Mouse (Mus musculus) gastrocnemius, postnatal 25 days (tissue): ENCODE data around the gene Kcnn3. TPM values are rescaled to one million over a fixed set of nuclear protein-coding genes. Genes with fewer than 3 reads are reported as not detected.
A peak's percentile ranks its signal among the peaks of the same experiment; 100 is the strongest.

ENCODE experiments used
- DNase-seq: peaks from one replicate; pipeline ENCODE4 v3.0.0; 2022
- total RNA-seq, 2 experiments: library from RNA; stranded (reverse); gene quantifications; 1 replicate in 1 of 2; 2 replicates in 1 of 2; pipeline ENCODE4 v1.2.3; 2021

Gene Kcnn3
- total RNA-seq, 2 experiments from 2014 or later: 2.5 to 5.8 TPM

DNA sequence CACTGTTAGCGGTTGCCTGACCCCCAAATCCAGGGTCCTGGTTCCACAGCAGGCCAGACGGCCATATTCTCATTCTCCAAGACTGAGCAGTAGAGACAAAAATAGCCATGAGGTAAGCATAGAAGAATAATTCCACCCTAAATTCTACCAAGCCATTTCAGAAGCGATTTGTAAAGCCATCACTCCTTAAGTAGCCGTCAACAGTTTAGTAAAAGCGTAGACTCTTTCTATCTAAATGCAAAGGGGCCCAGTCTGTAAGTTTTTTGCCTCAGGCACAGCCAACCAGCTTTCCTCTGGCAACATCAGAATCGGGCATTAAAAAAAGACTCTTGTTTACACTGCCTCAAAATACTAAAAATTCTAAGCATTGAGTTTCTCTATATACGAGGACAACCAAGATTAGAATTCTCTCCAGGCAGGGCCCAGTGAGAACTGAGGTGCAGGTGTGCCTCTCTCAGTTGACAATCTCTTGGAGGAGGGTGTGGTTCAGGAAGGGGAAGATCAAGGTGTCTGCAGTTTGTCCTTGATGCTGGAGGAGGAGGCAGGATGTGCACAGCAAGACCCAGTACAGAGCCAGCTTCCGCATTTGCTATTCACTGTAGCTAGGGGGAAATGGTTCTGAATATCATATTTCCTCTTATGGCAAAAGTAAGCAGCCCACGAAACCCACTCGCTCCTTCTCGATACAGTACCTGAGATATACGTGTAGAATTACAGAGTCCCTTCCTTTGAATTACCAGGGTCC, 152.8 kb downstream of the Kcnn3 start:
- no peak for DNase-seq

DNA sequence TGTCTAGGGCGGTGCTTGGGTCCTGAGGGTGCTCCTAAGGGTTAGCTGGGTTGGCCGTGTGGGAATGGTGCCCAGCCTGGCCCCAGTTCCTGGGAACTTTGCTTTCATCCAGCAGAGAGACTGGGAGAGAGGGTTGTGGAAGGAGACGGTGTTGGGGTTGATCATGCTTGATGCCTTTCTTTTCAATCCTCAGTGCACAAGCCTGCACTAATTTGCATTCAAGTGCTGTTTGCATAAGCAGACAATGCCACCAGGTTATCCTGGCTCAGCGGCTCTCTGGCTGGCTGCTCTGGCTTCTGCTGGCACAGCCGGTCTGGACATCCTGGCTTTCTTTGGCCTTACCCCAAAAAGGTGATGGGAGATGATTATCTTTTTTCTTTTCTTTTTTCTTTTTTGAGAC, 157.7 kb downstream of the Kcnn3 start:
- DNase-seq: no peak

DNA sequence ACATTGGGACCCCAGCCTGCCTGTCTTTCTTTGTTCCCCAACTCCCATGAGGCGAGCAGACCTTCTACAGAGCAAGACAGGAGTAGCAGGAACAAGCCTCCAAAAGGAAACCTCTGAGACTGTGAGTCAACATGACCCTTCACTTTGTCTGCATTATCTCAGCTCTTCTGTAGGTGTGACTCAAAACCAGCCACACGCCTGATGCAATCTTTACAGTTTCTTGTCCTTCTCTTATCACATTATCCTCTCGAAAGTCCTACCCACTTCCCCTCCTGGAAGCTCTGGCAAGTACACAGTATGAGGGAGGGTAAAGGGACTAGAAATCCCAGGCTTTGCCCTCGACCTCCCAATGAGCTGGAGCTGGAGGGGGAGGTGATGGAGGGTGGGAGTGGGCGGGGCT, 166.1 kb downstream of the Kcnn3 start:
- DNase-seq: no peak

DNA sequence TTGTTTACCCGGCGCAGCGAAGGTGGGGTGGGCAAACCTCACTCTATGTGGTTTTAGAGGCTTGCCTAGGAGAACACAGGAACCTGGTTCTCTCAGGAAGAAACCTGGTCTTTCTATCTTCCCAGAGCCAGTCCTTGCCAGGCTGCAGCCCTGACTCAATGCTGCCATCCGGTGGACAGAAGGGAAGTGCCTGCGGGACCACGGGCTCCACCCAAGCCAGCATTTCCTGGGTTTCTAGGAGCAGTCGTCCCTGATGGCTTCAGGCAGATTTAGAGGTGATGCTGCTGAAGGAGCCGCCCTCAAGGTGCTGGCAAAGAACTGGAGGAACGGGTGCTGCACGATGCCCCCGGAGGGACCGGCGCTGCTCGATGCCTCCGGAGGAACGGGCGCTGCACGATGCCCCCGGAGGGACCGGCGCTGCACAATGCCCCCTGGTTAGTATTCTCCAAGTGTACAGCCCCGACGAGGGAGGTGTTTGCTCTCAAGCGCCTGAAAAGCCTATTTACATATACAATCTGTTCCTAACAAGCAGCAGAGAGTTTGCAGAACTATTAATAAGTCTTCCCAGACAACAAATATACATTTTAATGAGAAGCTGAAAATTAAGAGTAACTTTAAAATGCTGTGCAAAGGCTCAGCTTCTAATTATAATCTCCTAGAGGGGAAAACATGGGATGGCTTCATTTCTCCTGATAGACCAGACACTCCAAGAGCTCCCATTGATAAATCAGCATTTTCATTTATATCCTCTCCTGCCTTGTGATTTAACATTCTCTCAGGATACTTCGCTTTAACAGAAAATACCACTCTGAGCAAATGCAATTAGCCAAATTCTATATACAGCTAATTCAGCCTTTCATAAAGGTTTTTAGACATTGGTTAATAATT, 169.0 kb downstream of the Kcnn3 start:
- DNase-seq: peak; percentile 52

DNA sequence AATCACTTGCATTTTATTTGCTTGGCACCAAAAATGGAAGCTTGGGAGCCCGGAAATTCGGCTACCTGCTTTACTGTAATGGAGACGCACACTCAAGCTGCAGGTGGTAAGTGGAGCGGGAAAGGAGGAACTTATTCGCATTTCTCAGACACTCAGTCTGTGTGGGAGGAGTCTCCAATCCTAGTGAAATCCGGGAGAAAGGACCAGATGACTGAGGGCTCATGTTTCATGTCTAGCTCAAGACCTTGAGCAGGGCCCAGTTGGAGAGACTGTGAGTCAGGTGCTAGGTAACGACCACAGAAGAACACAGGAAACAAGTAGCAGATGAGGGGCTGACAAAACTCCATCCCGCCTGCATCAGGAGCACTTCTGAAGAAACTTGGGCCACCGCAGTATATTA, 171.8 kb downstream of the Kcnn3 start:
- DNase-seq: no peak

DNA sequence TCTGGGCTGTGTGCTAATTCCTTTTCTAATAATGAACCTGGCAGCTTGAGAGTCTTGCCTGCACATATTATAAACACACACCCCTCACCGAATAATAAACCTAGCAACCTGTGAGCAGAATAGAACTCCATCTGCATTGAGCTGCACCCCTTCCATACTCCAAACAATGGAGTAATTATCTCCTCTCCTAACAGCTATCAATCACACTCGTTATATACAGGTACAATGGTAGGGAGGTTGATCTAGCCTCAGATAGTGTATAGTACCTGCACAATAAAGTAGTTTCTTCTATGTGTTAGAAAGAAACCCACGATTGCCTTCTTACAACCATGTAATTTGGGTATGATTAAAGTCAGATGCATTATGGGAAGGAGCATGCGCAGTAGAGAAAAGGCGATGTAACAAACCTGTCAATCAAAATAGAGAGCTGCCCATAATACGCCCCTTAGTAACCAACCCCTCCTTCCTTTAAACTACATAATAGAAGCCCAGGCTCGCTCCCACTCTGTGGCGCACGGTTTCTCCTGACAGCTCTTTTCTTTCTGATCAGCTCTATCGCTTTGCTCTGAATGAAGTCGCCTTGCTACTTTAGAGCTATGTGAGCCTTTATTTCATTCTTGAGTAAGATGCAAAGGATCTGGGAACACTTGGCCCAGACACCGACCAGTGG, 176.3 kb downstream of the Kcnn3 start:
- DNase-seq: no peak

DNA sequence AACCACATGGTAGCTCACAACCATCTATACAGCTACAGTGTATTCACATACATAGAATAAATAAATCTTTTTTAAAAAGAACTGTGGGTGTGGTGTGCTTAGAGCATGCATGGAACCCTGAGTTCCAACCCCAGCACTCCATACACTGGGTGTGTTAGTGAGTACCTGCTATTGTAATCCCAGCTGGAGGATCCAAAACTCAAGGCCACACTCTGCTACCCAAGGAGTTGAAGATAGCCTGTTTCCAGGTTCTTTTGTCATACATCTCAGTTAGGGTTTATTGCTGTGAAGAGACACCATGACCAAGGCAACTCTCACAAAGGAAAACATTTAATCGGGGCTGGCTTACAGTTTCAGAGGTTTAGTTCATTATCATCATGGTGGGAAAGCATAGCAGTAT, 179.0 kb downstream of the Kcnn3 start:
- no peak for DNase-seq

DNA sequence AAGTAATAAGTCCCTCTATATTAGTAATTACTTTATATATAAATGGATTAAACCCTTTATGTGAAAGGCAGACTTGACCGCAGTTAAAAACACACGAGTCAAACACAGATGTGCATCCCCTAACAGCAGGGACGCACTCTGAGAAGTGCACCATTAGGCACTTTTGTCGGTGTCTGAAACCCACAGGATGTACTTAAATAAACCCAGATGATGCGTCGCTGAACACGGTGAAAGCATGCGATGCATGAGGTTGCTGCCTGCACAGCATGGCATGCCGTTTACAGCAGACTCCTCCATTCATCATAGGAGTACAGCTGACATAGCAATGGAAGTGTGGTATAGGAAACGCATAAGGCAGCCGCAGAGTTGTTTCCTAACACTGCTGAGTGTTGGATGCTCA, 180.5 kb downstream of the Kcnn3 start:
- no peak for DNase-seq

DNA sequence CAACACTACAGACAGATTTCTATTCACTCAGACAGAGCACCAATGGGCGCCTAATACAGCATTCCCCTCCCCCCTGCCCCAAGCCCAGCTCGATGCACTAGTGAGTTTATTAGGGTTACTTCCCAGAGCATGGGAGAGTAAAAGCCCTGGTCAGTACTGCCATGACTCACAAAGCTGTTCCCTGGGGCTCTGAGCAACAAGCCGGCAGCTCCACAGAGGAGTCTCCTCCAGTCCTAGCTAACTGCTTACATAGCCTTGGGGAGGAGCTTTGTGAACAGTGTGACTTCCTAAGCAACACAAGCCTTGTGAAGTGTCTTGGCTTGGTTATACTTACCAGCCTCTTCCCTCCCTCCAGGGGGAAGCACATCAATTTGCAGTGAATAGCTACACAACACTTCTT, 183.6 kb downstream of the Kcnn3 start:
- no peak for DNase-seq

DNA sequence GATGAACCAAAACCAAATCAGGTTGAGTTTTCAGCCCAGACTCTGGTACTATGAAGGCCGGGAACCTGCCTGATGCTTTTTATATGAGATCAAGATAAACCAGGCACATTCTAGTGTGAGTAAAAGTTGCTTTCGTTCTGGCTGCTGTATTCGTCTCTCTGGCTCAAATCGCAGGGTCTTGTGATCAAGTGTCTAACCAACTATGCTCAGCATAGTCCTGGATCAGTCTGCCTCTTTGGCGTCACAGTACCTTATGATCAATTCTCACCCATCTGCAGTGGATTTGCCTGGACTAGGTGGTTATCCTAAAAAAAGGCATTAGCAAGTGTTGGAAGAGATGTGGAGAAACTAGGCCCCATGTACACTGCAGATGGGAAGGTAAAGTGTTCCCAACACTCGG, 184.1 kb downstream of the Kcnn3 start:
- DNase-seq: no peak

DNA sequence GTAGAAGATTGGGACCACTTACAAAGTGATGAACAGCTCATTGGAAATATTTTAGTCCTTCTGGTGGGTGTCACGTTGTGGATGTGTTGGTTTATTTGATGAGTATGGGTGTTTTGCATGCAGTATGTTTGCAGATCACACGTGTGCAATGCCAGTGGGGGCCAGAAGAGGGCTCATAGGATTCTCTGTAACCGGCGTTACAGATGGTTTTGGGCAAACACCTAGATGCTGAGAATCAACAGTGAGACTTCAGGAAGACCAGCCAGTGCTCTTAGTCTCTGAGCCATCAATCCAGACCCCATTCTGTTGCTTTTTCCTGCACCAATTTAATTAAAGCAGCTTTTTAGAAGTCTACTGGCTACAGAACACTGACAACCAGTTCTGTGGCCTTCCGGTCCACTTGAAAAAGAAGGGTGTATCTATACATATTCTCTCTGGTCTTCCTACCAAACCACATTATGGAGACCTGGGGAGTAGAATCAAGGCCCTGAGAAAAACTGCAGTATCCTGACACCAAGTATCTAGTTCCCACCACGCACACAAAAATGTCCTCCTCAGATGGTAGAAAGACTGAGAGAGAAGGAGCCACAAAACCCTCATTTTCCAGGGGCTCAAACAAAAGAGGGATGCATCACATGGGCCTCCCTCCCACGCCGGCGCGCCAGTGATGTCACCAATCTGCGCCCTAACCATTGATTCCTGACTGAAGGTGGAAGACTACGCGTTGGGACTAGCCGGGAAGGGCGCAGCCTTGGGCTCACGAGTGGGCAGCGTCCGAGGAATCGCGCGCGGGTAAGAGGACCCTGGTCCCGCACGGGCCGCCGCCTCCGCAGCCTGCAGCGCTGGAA, 194.6 kb downstream of the Kcnn3 start, which contains the start of gene Adar:
Gene Adar, plus strand, starts transcription at position 664 of the 848 bp plus-strand sequence.
- peak; percentile 28 for DNase-seq

DNA sequence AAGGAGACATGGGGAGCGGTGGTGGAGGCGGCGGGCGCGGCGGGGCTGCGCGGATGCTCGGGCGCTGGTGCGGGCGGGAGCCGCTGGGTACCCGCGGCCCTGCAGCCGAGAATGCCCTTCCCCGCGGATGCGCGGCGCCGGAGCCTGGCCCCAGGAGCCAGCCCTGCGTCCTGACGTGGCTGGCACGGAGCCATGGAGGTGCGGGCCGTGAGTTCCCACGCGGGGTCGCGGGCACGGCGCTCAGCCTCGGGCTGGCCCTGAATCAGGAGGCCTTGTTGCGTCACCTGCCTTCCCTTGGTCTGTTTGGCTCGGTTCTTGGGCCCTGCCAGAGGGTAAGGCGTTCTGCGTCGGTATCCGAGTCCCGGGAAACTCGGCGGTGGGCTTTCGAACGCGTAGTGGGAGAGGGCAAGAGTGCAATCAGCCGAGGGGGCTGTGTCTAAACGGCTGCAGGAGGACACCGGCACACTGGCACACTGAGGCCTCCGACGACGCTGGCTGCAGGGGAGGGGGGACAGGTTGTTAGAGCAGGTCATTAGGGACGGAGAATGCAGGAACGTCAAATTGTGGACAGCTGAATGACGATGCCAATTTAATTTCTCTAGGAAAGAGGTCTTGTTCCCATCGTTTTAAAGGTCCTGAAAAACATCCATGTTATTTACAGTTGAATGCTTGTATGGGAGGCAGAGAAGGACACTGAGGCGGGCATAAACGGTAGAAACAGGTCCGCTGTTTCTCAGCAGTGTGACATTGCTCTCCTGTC, 195.4 kb downstream of the Kcnn3 start:
- peak; percentile 12 for DNase-seq

DNA sequence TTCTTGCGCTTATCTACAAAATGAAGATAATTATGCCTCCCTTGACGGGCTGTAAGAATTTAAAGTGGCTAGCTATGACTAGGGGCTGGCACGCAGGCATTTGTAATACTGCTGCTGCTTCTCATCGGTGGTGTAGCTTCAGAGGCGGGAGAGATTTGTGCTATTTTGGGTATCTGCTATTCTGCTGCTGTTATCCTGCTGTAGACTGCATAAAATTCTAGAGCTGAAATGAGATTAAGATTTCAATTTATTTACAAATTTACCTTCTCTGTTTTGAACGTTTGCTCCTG, 195.9 kb downstream of the Kcnn3 start:
- DNase-seq: no peak

DNA sequence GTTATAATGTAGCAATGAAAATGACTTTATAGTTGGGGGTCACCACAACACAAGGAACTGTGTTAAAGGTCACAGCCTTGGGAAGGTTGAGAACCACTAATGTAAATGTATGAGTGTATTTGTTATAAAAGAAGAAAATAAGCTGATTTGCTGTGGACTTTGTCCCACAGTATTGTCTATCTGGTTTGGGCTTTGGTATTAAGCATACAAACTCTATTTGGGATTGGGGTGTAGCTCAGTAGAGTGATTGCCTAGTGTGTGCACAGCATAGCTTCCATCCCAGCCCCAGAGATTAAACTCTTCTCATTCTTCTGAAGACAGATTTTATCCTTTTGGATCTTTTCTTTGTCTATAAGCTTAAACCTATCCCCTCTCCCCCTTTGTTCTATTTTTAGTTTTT, 202.1 kb downstream of the Kcnn3 start:
- DNase-seq: no peak

DNA sequence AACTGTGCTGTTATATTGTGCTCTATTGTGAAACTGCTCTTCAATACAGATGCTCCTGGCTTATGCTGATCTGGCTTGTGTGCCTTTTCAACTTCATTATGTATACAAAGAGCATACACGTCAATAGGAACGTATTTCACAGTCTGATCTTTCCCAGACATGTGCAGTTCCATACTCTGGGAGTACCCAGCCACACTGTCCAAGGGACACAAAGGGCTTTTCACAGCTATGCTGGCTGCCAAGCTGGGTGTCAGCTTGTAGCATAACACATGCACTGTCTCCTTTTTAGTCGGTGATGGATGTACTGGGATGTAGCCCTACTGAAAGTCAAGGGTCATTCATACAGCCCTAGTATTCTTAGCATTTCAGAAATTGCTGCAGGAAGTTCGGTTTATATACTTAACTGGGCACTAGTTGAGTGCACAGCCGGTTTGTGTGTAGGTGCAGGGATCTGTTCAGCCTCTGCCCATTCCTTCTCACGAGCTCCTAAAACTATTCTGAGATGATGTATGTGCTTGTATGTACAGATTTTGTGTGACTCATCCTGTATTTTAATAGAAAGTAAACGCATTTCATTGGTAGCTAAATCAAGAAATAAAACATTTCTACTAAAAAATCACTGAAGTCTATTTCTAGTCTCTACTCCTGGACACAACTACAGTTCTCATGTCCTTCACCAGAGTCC, 203.6 kb downstream of the Kcnn3 start:
- DNase-seq: no peak

Other genes starting within 250 kb of the Kcnn3 start
- 10 to 100 TPM in 1 of 2 experiments, 1 to 10 TPM in 1; 8.2 to 11.4 TPM for gene Slc50a1, start 249.6 kb upstream of the Kcnn3 start, total RNA-seq
- 10 to 100 TPM; 10.2 to 12.8 TPM for gene Efna1, start 239.0 kb upstream of the Kcnn3 start, total RNA-seq
- not detected for gene Efna3, start 197.2 kb upstream of the Kcnn3 start, total RNA-seq
- gene Efna4, start 182.1 kb upstream of the Kcnn3 start, total RNA-seq: under 1 TPM in 1 of 2 experiments, not detected in 1; 0.38 TPM
- 10 to 100 TPM; 21.9 to 24.6 TPM for gene Adam15, start 170.2 kb upstream of the Kcnn3 start, total RNA-seq
- not detected for gene Dcst2, start 158.2 kb upstream of the Kcnn3 start, total RNA-seq
- not detected for gene Dcst1, start 154.9 kb upstream of the Kcnn3 start, total RNA-seq
- gene Zbtb7b, start 125.4 kb upstream of the Kcnn3 start, total RNA-seq: 10 to 100 TPM; 23.0 to 23.7 TPM
- 1 to 10 TPM in 1 of 2 experiments, not detected in 1; 1.2 TPM for gene Lenep, start 117.4 kb upstream of the Kcnn3 start, total RNA-seq
- 10 to 100 TPM; 43.3 to 44.5 TPM for gene Flad1, start 108.3 kb upstream of the Kcnn3 start, total RNA-seq
- gene Cks1b, start 101.8 kb upstream of the Kcnn3 start, total RNA-seq: 1 to 10 TPM; 3.1 to 3.4 TPM
- 10 to 100 TPM; 21.1 to 23.8 TPM for gene Shc1, start 101.7 kb upstream of the Kcnn3 start, total RNA-seq
- gene Pygo2, start 90.0 kb upstream of the Kcnn3 start, total RNA-seq: 10 to 100 TPM in 1 of 2 experiments, 1 to 10 TPM in 1; 9.2 to 11.1 TPM
- 100 to 1,000 TPM; 179 to 196 TPM for gene Pbxip1, start 83.5 kb upstream of the Kcnn3 start, total RNA-seq
- gene Pmvk, start 65.6 kb upstream of the Kcnn3 start, total RNA-seq: 1 to 10 TPM; 5.3 to 7.4 TPM
- gene Adar, start 194.9 kb downstream of the Kcnn3 start, total RNA-seq: 1 to 10 TPM; 2.5 to 3.2 TPM
- gene Chrnb2, start 244.5 kb downstream of the Kcnn3 start, total RNA-seq: under 1 TPM; 0.11 to 0.13 TPM